Mouse (Mus musculus) liver, adult (tissue): ENCODE measurements around the gene Carf.

Source experiments
- GATA4 ChIP-seq: IDR thresholded peaks from 2 replicates; pipeline ENCODE4 v1.6.1; 2014; ENCODE audit warnings: mild to moderate bottlenecking, low read length; ENCODE audit not compliant: insufficient replicate concordance

Carf gene

DNA sequence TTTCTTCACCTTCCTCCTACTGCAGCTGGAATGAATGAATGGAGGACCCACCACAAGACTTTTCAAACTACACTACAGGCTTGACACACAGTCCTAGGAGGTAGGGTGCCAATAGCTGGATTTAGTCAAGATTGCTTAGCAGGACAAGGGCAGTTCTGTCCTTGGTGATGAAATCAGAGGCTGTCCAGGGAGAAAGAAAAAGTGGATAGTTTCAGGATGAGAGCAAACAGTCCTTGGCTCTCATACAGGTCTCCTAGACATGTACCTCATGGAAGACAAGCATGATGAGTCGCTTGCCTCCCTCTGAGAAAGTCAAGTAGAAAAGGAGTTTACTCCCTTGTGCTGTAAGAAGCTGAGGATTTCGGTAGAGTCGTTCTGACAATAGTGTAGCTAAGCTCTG, 65.6 kb downstream of the Carf start:
- TF ChIP-seq GATA4: no peak

DNA sequence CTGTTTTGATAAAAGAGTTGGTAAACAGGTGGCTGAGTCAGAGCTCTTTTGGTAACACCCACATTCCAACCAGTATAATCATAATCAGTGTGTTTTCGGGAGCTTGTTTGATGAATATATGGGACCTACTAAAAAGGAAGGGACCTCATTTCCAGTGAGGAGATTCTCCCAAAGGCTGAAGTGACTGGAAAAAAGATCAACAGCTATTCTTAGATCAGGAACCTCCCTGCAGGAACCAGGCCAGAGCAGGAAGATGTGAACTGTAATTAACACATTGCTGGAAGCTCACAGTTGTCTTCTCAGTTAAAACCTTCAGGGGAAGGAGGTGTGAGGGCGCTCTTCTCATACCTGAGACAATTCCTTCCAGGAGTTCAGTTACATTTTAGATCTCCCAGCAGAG, 71.6 kb downstream of the Carf start:
- no peak for TF ChIP-seq GATA4

DNA sequence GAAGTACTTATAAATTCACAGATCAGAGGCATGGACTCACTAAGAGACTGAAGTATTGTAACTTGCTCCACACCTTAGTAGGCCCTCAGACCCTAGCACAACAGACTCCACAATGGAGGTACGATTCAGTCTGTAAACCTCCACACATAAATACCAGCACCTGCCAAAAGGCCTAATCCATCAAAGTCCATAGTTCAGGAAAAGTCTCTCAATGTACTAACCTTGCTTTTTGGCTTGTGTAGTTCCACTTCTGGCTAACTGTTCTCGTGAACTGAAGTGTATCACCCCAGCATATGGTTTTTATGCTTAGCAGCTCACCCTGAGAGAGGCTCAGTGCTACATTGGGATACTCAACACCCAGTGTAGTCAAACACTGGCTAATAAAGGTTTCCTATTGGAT, 72.2 kb downstream of the Carf start:
- no peak for TF ChIP-seq GATA4

DNA sequence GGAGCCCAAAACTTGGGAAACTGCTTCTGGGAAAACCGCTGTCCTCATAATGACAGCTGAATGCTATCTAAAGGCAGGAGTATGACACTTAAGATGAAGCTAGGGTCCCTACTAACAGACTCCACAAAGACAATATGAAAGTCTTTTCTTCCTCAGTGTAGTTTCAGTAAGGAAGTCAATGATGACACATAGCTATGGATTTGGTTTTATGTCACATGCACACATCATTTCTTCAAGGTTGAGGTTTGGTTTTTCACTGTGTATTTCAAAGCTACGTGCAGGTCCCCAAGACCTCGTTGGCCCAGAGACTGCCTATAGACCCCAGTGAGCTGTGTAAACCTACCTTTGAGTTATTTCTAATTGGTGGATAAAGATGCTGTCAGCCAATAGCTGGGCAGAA, 75.1 kb downstream of the Carf start:
- TF ChIP-seq GATA4: no peak

DNA sequence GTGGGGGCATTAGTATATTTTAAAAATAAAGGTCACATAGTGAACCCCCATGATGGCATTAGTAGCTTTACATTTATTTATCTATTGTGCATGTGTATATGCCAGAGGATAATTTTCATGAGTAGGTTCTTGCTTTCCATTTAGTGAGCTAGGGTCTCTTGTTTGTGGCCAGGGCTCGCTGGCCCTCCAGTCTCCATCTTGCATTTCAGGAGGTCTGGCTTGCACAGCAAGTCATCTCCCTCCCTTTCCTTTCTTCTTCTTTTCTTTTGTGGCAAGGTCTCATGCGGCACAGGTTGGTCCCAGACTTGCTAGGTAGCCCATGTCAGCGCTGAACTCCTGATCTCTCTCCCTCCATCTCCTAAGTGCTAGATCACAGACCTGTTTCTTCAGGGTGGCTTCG, 81.3 kb downstream of the Carf start:
- no peak for TF ChIP-seq GATA4

DNA sequence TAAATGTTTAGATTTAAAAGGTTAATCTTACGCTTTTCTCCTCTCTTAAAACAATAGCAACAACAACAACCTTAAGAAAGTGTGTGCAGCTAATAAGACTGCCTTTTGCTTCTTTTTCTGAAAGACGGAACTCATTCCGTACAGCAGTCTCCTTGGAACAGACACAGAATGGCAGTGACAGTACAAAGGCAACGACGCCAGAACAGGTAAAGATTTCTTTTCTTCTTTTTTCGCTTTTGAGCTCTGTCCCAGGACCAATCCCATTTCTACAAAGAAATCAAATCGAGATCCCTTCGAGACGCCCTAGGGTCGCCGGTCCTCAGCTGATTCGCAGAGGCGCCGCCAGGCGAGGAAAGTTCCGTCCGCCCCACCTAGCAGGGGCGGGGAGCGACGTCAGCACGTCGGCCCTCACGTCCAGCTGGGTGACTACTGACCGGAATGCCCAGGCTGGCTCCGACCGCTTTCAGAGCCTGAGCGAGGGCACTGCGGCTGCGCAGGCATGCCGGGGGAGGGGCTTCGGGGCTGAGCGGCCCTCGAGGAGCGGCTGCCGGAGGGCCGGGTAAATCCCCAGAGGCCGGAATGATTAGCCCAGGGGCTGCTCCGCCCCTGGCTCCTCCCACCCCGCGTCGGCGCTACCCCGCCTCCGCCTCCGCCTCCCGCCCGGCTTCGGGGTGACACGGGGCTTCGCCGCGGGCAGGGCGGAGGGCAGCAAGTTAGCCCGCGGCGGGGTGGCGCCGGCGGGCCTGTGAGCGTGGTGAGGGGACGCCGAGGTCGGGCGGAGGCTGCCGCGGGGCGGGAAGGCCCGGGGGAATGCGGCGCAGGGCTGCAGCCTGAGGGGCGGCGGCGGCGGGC, 82.1 kb downstream of the Carf start, which contains the start of gene Nbeal1:
Gene Nbeal1, plus strand, starts transcription at position 668 of the 852 bp plus-strand sequence.
- peak; percentile 43; the same call in 1 of the 2 replicates for TF ChIP-seq GATA4

DNA sequence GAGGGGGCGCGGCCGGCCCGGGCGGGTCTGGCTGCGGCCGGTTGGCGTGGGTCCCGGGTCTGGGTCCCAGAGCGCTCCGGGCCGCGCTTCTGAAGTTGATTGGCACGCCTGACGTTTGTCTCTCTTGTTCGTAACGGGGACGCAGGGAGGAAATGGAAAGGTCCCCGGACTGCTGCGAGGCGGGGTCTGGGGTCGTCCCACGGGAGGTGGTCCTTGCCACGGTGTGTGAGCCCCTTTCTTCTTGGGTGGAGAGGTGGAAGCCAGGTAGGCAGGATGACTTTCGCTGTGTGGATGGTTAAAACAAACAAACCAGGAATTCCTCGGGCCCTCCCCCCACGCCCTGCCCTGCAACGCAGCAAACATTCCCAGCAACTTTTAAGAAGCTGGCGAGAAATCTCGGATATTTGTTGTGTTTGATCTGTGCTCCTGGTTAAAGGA, 82.8 kb downstream of the Carf start:
- no peak for TF ChIP-seq GATA4

DNA sequence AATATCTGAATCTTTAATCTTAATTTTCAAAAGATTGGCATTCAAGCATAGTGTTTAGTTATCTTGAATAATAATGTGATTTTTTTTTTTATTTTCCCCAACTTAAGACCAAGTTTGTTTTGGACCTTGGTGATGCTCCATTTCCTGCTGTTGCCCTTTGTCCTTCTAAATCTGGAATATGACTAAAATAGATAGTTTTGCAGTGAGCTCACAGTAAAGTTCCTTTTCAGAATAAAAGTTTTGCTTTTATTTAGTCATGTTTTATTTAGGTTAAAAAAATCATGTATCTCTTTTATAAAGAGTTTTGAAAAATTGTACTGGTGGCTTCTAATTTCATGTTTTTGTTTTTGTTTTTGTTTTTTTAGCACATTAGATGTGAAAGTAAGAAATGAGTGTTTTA, 90.4 kb downstream of the Carf start:
- TF ChIP-seq GATA4: no peak

DNA sequence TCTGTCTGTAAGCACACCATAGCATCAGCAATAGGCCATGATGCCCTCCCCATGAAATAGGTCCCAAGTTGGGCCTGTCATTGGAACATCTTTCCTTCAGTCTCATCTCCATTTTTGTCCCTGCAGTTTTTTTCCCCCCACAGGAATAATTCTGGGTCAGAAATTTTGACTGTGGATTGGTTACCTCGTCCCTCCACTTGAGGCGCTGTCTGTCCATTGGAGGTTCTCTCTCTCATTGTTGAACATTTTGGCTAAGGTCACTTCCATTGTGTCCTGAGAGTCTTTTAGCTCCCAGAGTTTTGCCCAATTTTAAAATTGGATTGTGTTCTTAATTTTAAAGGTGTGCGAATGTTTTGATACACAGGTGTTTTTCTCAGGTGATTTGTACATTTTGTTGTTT, 98.8 kb downstream of the Carf start:
- TF ChIP-seq GATA4: no peak

DNA sequence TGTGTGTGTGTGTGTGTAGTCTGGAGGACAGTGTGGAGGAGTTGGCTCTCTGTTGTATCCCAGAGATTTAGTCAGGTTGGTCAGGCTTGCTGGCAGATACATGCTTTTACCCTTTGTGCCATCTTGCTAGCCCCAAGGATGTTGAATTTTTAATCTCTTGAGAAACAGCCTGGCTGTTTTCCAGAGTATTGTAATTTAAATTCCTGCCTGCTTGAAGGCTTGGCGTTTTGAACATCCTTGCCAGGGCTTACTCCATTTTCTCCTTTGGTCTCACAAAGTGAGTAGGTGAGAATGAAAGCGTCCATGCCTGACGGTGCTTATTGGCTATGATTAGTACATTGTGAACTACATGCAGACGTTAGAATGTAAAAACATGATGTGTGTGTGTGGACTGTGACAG, 101.0 kb downstream of the Carf start:
- no peak for TF ChIP-seq GATA4
